Mouse (Mus musculus) limb, embryonic 14.5 days (tissue): ENCODE data around the gene Sec22b. TPM values are rescaled to one million over a fixed set of nuclear protein-coding genes. Genes with fewer than 3 reads are reported as not detected.

Experiments used
- ATAC-seq: fragments of 200-750 bp; cut with Nextera tagmentation; 2 replicates; pipeline ENCODE4 v1.8.0; 2017; ENCODE audit warnings: low read depth, moderate number of reproducible peaks, moderate TSS enrichment; ENCODE audit not compliant: low FRiP score
- DNase-seq: peaks from one replicate; pipeline ENCODE4 v3.0.0-alpha.2; 2015; ENCODE audit warnings: low spot score
- H3K27ac ChIP-seq: fragments of 300-500 bp; sonication (generic); replicated peaks from 2 replicates; pipeline ENCODE4 v1.5.1; 2014; ENCODE audit warnings: low read depth, mild to moderate bottlenecking, low read length, moderate library complexity, mixed read lengths
- H3K27me3 ChIP-seq: fragments of 300-500 bp; sonication (generic); 2 replicates; pipeline ENCODE4 v1.6.1; 2014; ENCODE audit warnings: low read length, mixed read lengths; ENCODE audit not compliant: control insufficient read depth, insufficient read depth
- H3K36me3 ChIP-seq: fragments of 300-500 bp; sonication (generic); 2 replicates; pipeline ENCODE4 v1.6.1; 2014; ENCODE audit warnings: mild to moderate bottlenecking, low read length, moderate library complexity, mixed read lengths; ENCODE audit not compliant: control insufficient read depth, insufficient read depth
- H3K4me1 ChIP-seq: fragments of 300-500 bp; sonication (generic); 2 replicates; pipeline ENCODE4 v1.6.1; 2014; ENCODE audit warnings: antibody characterized with exemption, low read length, mixed read lengths; ENCODE audit not compliant: control insufficient read depth, insufficient read depth
- H3K4me2 ChIP-seq: fragments of 300-500 bp; sonication (generic); replicated peaks from 2 replicates; pipeline ENCODE4 v1.6.1; 2014; ENCODE audit warnings: low read depth, mild to moderate bottlenecking, low read length, moderate library complexity; ENCODE audit not compliant: severe bottlenecking
- H3K4me3 ChIP-seq: fragments of 300-500 bp; sonication (generic); replicated peaks from 2 replicates; pipeline ENCODE4 v1.5.1; 2014; ENCODE audit warnings: low read length
- H3K9ac ChIP-seq: fragments of 300-500 bp; sonication (generic); 2 replicates; pipeline ENCODE4 v1.6.1; 2014; ENCODE audit warnings: mild to moderate bottlenecking, low read depth, low read length, moderate library complexity; ENCODE audit not compliant: severe bottlenecking
- H3K9me3 ChIP-seq: fragments of 300-500 bp; sonication (generic); 2 replicates; pipeline ENCODE4 v1.6.1; 2016; ENCODE audit warnings: low read length; ENCODE audit not compliant: control insufficient read depth
- POLR2A ChIP-seq: fragments of 200-500 bp; IDR thresholded peaks from 2 replicates; pipeline ENCODE4 v1.8.0; 2012; ENCODE audit warnings: inconsistent platforms, mild to moderate bottlenecking, moderate library complexity, borderline replicate concordance; ENCODE audit not compliant: insufficient read depth, insufficient read length; ENCODE audit errors: extremely low read depth
- WGBS: fragments of 180-500 bp; shearing (Covaris S2); extraction: QIAGEN DNeasy Blood & Tissue Kit; methylation state at CpG from one replicate; pipeline ENCODE4 v1.1.7; 2014; 5-methylcytosine and 5-hydroxymethylcytosine counted together
- polyA plus RNA-seq, 2 experiments: library from polyadenylated mRNA; depleted of rRNA in 1 of 2; stranded (reverse) in 1 of 2; unstranded in 1 of 2; fragments of >200 nt; fragmentation: Nextera tagmentation in 1 of 2; extraction: Ambion mirVana in 1 of 2; gene quantifications; 2 replicates each; pipeline versions ENCODE4 v1.2.1 to v1.2.3; 2012 to 2014

The Sec22b gene
- polyA plus RNA-seq, 2 experiments: 110 to 194 TPM

- peak; percentile 53 for DNase-seq
- Histone ChIP-seq H3K4me3 (no peak overlapping the region), H3K9me3 (no peaks in the 10 kb centered on the region), H3K27ac (no peak overlapping the region; the same call in 1 of the 2 replicates), H3K27me3 (no peaks in the 10 kb centered on the region), H3K9ac (no peak overlapping the region), H3K36me3 (no peaks in the 10 kb centered on the region), H3K4me2 (no peak overlapping the region), H3K4me1 (peaks cover 31% of the 10 kb centered on the region)
- peak; percentile 24; the same call in 1 of the 2 replicates for ATAC-seq
- 23% methylated on average over 14 of the region's 14 CpGs for WGBS
- no peak for TF ChIP-seq POLR2A
Measured at GRCm38 (mm10) chr3:97964878-97965353, 63.9 kb downstream of the Sec22b start.

- ATAC-seq (no peak), DNase-seq (no peak)
- Histone ChIP-seq H3K9me3 (no peaks in the 10 kb centered on the region), H3K4me2 (no peak overlapping the region), H3K27ac (no peak overlapping the region), H3K9ac (no peak overlapping the region), H3K27me3 (no peaks in the 10 kb centered on the region), H3K36me3 (no peaks in the 10 kb centered on the region), H3K4me3 (no peak overlapping the region), H3K4me1 (peaks cover 11% of the 10 kb centered on the region)
- no peak for TF ChIP-seq POLR2A
- WGBS: 60% methylated on average over 2 of the region's 2 CpGs
Measured at GRCm38 (mm10) chr3:97967627-97968026, 66.6 kb downstream of the Sec22b start.

GRCm38 (mm10) chr3:97968191-97968590, 67.2 kb downstream of the Sec22b start:
- no peak overlapping the region for H3K9ac ChIP-seq
- H3K9me3 ChIP-seq: no peaks in the 10 kb centered on the region
- TF ChIP-seq POLR2A: no peak
- no peak overlapping the region for H3K4me3 ChIP-seq
- no peak for DNase-seq
- 82% methylated on average over 2 of the region's 2 CpGs for WGBS
- no peaks in the 10 kb centered on the region for H3K36me3 ChIP-seq
- peaks cover 8% of the 10 kb centered on the region; the same call in 1 of the 2 replicates for H3K4me1 ChIP-seq
- no peak for ATAC-seq
- no peaks in the 10 kb centered on the region for H3K27me3 ChIP-seq
- H3K27ac ChIP-seq: no peak overlapping the region
- H3K4me2 ChIP-seq: no peak overlapping the region

GRCm38 (mm10) chr3:97969019-97969418, 68.0 kb downstream of the Sec22b start:
- no peaks in the 10 kb centered on the region for H3K9me3 ChIP-seq
- 56% methylated on average over 1 of the region's 1 CpGs for WGBS
- H3K27ac ChIP-seq: no peak overlapping the region
- H3K4me1 ChIP-seq: peaks cover 8% of the 10 kb centered on the region; the same call in 1 of the 2 replicates
- no peak overlapping the region for H3K9ac ChIP-seq
- no peak for TF ChIP-seq POLR2A
- ATAC-seq (no peak), DNase-seq (no peak)
- no peaks in the 10 kb centered on the region for H3K27me3 ChIP-seq
- no peak overlapping the region for H3K4me2 ChIP-seq
- no peak overlapping the region for H3K4me3 ChIP-seq
- H3K36me3 ChIP-seq: no peaks in the 10 kb centered on the region

GRCm38 (mm10) chr3:97971117-97971516, 70.1 kb downstream of the Sec22b start:
- Histone ChIP-seq H3K4me1 (no peaks in the 10 kb centered on the region), H3K27ac (no peak overlapping the region), H3K4me2 (no peak overlapping the region), H3K9ac (no peak overlapping the region), H3K36me3 (no peaks in the 10 kb centered on the region), H3K27me3 (no peaks in the 10 kb centered on the region), H3K9me3 (no peaks in the 10 kb centered on the region), H3K4me3 (no peak overlapping the region)
- no peak for TF ChIP-seq POLR2A
- no peak for DNase-seq
- 17% methylated on average over 7 of the region's 7 CpGs for WGBS
- ATAC-seq: no peak

GRCm38 (mm10) chr3:97972200-97972599, 71.2 kb downstream of the Sec22b start:
- Histone ChIP-seq H3K27me3 (no peaks in the 10 kb centered on the region), H3K4me2 (no peak overlapping the region), H3K4me1 (no peaks in the 10 kb centered on the region), H3K27ac (no peak overlapping the region), H3K9me3 (no peaks in the 10 kb centered on the region), H3K4me3 (no peak overlapping the region), H3K9ac (no peak overlapping the region), H3K36me3 (no peaks in the 10 kb centered on the region)
- ATAC-seq (no peak), DNase-seq (no peak)
- WGBS: 49% methylated on average over 5 of the region's 5 CpGs
- no peak for TF ChIP-seq POLR2A
